Mouse (Mus musculus): ENCODE measurements at regions not wholly inside any gene's neighbourhood (a gene's known extent, or its start where the extent isn't known, plus 50 kb on each side); places are given as distances from the start of the nearest gene placed in this dataset.

DNA sequence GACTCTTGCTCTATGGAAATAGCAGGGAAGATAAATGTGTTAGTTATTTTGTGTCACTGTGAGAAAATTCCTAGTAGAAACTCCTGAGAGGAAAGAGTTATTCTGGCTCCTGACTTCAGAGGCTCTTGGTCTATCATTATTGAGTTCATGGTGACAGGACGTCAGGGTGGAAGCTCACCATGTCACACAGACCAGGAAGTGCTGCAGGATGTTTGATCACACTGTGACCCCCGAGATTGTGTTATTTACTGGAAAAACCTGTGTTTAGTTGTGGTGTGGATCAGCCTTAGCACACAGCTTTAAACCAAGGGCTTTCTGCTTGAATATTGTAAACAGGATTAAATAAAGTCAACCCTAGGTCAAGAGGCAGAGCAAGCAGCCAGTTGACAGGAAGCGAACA, 93.4 kb upstream of the Galnt15 start:
- TF ChIP-seq FLI1 (IDR thresholded peaks at IDR 0.05; ENCODE audit: low read length): no peak
- TF ChIP-seq GATA1 (IDR thresholded peaks at IDR 0.05; ENCODE audit: borderline replicate concordance, low read length): no peak
